Mouse (Mus musculus) Patski (cell line): ENCODE measurements at regions not wholly inside any gene's neighbourhood (a gene's known extent, or its start where the extent isn't known, plus 50 kb on each side); places are given as distances from the start of the nearest gene placed in this dataset.

Experiments used
- ATAC-seq: fragments of 100-300 bp; one replicate; pipeline ENCODE4 v1.8.0; 2021
- CTCF ChIA-PET: fragments of 350-600 bp; sonication (Branson Sonifier 250); formaldehyde crosslinking; loops from one replicate; lab custom pipeline; 2022; ENCODE audit warnings: inconsistent platforms; lab: Charles Lee
- POLR2A ChIA-PET: fragments of 350-600 bp; sonication (Branson Sonifier 250); formaldehyde crosslinking; loops from one replicate; lab custom pipeline; 2022; ENCODE audit warnings: antibody characterized with exemption, inconsistent platforms; lab: Charles Lee
- DNase-seq: peaks from one replicate; pipeline ENCODE4 v3.0.0-alpha.2; 2011; ENCODE audit warnings: low read depth, low spot score
- H3K27me3 ChIP-seq: fragments of 371-371 bp; one replicate; pipeline ENCODE4 v1.5.1; 2021
- CTCF ChIP-seq: fragments of 100-300 bp; IDR thresholded peaks from one replicate; pipeline ENCODE4 v1.5.1; 2021
- in situ Hi-C: fragments of 300-500 bp; cut with MboI; formaldehyde crosslinking; loops from 3 replicates; pipeline ENCODE4 v1.11.1; 2018; ENCODE audit warnings: low pct_unique_long_range_greater_than_20kb, mixed read lengths

DNA sequence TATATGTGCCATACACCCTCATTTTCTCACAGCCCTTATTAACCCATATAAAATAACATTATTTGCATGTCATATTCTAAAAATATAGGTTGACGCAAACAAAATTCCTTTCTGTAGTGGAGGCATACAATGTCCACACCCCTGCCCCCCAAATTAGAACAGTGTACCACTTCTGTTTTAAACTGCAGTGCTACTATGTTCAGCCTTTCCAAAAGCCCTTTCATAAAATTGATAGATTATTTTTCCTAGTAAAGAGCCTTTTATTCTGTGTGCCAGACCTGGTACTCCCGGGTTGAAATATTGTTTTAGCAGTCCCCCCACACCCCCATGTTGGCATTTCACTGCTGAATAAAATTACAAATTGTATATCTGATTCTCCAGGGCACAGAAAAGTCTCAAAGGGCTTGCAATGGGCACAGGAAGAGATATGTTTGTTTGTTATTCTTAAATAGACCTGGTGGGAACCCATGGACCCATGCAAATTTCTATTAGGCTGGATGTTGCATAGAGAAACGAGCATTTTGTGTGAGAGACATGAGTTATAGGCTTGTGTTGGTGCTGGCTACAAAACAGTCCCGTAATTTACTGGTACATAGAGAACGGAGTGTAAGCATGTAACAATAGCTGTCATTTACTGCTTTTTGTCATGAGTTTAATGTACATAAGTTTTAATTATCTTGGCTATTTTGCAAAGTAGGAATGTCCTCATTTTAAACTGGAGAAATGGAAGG, 192.4 kb upstream of the Tenm3 start:
- TF ChIP-seq CTCF = no peak
- in situ Hi-C loops = no loop called here
- no peaks in the 10 kb centered on the region for H3K27me3 ChIP-seq
- DNase-seq (no peak), ATAC-seq (no peak)
- ChIA-PET POLR2A (no interaction called here), CTCF (no interaction called here)

DNA sequence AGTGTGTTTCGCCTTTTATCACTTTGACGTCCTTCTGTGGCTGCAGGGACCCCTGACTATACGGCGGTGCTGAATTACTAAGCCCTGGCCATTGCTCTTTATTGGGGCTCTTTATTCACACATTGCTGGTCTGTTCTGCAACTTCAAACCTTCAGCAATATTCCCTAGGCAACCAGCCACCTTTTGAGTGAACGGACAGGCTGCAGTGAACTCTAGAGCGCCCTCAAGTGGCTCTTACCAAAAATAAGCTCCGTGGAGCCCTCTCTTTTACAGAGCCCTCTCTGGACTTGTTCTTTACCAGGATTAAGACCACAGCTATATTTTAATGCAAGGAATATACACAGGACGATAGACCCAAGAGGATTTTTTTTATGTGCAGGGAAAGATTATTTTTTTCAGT, 191.8 kb upstream of the Tenm3 start:
- no peaks in the 10 kb centered on the region for H3K27me3 ChIP-seq
- CTCF ChIA-PET = no interaction called here
- no peak for ATAC-seq
- in situ Hi-C loops = no loop called here
- POLR2A ChIA-PET = no interaction called here
- DNase-seq = no peak
- TF ChIP-seq CTCF = peak; percentile 43

DNA sequence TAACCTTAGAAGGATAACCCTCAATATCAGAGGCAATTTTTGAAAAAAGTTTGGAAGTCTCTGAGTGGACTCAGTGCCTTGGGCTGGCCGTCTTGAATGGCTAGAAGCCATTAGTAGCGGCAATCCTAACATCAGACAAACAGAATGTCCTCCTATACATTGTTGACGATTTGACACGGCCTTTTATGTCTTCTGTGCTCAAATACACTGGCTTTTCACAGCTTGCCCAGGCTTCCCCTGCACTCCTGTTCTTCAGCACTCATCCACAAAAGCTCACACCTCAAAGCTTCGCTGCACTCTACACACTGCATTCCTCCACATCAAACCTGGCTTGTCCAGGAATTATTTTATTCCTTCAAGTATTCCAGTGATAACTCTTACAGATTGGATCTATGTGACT, 186.5 kb upstream of the Tenm3 start:
- no peaks in the 10 kb centered on the region for H3K27me3 ChIP-seq
- TF ChIP-seq CTCF = no peak
- CTCF ChIA-PET = no interaction called here
- DNase-seq = no peak
- in situ Hi-C loops = no loop called here
- ATAC-seq = no peak
- POLR2A ChIA-PET = no interaction called here

DNA sequence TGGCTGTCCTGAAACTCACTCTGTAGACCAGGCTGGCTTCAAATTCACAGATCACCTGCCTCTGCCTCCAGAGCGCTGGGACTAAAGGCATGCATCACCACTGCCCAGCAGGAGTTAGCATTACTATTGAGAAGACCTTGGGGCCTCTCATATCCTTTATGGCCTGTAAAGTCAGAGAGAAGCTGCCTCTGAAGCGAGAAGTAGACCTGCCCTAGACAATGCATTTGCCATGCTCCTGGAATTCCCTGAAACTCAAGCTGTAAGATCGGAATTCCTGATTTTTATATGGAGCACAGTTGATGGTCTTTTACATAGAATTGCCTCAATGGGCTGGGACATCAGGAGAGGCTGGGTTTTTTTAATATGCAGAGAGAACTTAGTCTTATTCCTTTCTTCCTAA, 174.0 kb upstream of the Tenm3 start:
- DNase-seq (no peak), ATAC-seq (no peak)
- peaks cover 21% of the 10 kb centered on the region for H3K27me3 ChIP-seq
- ChIA-PET POLR2A (no interaction called here), CTCF (no interaction called here)
- in situ Hi-C loops = no loop called here
- no peak for TF ChIP-seq CTCF

GRCm38 (mm10) chr8:49015701-49016100, 171.9 kb upstream of the Tenm3 start:
- in situ Hi-C loops = no loop called here
- H3K27me3 ChIP-seq = peaks cover 28% of the 10 kb centered on the region
- no peak for ATAC-seq
- no peak for DNase-seq
- ChIA-PET POLR2A (interaction anchor here (0.6 kb wide), 1 partner anchor 124 kb away, joined by 4 read pairs; no protein-coding TSS in a partner anchor), CTCF (no interaction called here)
- TF ChIP-seq CTCF = no peak

GRCm38 (mm10) chr8:49015200-49015599, 171.4 kb upstream of the Tenm3 start:
- H3K27me3 ChIP-seq = peaks cover 28% of the 10 kb centered on the region
- ATAC-seq = no peak
- TF ChIP-seq CTCF = no peak
- ChIA-PET CTCF (no interaction called here), POLR2A (no interaction called here)
- DNase-seq = no peak
- in situ Hi-C loops = no loop called here

DNA sequence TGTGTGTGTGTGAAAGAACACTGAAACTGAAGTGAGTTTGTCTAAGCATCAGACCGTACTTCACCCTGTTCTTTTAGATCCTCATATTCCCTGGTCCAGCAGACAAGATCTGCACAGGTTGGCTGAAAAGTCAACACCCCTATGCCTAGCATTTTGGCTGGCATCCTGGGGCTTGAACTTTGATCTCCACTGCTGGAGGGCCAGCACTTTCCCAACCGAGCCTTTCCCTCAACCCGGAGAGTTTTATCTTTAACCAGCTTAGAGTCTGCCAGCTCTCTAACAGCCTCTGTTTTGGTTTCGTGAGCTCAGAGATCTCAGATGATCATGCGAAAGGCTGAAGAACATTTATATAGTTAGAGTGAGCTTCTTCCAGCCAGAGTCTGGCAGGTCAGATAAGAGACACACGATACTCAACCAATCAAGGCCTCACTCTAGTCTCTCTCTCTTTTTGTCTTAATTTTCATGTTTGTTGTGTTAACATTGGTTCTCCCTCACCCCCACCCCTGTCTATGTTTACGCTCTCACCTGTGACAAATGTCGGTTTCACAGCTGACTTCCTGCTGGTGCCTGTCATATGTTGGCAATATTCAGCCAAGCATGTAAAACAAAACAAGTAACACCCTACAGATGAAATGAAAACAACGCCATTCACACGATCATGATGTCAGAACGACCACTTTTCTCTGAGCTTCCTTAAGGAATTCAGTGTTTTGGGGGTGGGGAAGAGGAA, 162.7 kb upstream of the Tenm3 start:
- no peak for TF ChIP-seq CTCF
- ATAC-seq (no peak), DNase-seq (no peak)
- CTCF ChIA-PET = interaction anchor here (1.4 kb wide), 1 partner anchor 62 kb away, joined by 4 read pairs; no protein-coding TSS in a partner anchor
- in situ Hi-C loops = no loop called here
- H3K27me3 ChIP-seq = peaks cover 9% of the 10 kb centered on the region
- POLR2A ChIA-PET = no interaction called here

DNA sequence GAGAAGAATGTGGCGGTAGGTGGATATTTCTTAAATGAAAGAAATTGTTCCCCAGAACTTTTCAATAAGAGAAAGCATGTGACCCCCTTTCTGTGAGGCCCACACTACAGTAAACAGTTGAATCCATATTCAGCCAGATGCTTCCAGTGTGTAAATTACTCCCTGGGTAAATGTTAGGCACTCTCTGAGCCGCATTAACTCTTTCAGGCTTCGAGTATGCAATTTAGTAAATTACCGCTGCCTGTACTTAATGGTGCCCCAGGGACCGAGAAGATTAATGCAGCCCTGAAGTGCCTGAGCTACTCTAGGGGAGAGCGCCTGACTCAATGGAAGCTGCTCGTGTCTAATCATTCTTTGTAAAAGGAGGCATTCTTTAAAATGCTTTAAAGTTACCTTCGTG, 137.9 kb upstream of the Tenm3 start:
- CTCF ChIA-PET = interaction anchor here (1.5 kb wide), 1 partner anchor 9 kb away, joined by 3 read pairs; no protein-coding TSS in a partner anchor
- in situ Hi-C loops = no loop called here

GRCm38 (mm10) chr8:48980755-48981154, 137.0 kb upstream of the Tenm3 start:
- H3K27me3 ChIP-seq = peaks cover 8% of the 10 kb centered on the region
- in situ Hi-C loops = no loop called here
- no peak for TF ChIP-seq CTCF
- ChIA-PET POLR2A (no interaction called here), CTCF (interaction anchor here (1.5 kb wide), 1 partner anchor 8 kb away, joined by 3 read pairs; no protein-coding TSS in a partner anchor)
- no peak for ATAC-seq
- DNase-seq = no peak

More for the DNA sequence above, 137.9 kb upstream of the Tenm3 start:
- POLR2A ChIA-PET = interaction anchor here (0.7 kb wide), 1 partner anchor 757 kb away, joined by 3 read pairs; no protein-coding TSS in a partner anchor
- TF ChIP-seq CTCF = no peak
- peaks cover 4% of the 10 kb centered on the region for H3K27me3 ChIP-seq
- no peak for ATAC-seq
- no peak for DNase-seq

DNA sequence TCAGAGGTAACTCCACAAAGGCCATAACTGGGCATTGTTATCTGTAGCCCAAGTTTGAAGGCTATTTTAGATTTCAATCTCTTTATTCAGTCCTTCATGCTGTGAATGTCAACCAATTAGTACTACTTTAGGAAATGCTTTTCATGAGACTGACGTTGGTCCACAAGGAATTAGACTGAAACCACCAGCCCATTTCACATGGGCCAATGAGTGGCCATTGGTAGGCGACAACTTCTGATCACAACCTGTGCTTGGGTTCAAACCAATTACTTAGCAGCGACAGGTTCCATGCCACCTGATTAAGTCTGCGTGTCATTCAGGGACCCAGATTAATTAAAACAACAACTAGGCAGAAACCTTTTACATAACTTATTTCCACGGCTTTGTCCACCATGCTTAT, 126.9 kb upstream of the Tenm3 start:
- H3K27me3 ChIP-seq = peaks cover 48% of the 10 kb centered on the region
- ChIA-PET POLR2A (no interaction called here), CTCF (no interaction called here)
- ATAC-seq (no peak), DNase-seq (no peak)
- TF ChIP-seq CTCF = no peak
- in situ Hi-C loops = no loop called here

DNA sequence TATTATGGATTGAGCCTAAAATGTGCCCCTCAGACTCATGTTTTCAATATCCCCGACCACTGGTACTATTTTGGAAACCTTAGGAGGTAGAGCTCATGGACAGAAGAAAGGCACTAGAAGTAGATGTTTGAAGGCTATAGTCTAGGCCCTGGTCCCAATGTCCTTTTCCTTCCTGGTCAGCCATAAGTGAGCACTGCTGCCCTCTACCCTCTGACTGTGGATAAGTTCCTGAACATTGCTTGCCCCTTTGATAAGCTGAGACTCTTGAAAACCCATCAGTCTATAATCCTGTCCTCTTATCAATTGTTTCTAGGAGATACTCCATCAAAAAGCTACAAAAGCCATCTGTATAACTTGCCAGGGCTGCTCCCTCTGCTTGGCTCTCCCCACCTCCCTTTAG, 121.2 kb upstream of the Tenm3 start:
- ChIA-PET CTCF (interaction anchor here (2.3 kb wide), 1 partner anchor 11 kb away, joined by 9 read pairs; no protein-coding TSS in a partner anchor), POLR2A (no interaction called here)
- no peak for DNase-seq
- ATAC-seq = no peak
- H3K27me3 ChIP-seq = peaks cover 38% of the 10 kb centered on the region
- in situ Hi-C loops = no loop called here
- TF ChIP-seq CTCF = peak; percentile 20
